Mouse (Mus musculus): Measurements from ENCODE around the gene 3110009E18Rik.

The 3110009E18Rik gene

GRCm38 (mm10) chr1:120195947-120196346, 75.0 kb downstream of the 3110009E18Rik start:
- no peak for DNase-seq (ENCODE audit: low spot score in 2 of 2)

- no peak for DNase-seq (ENCODE audit: low spot score in 2 of 2)
Observed at GRCm38 (mm10) chr1:120196724-120197123, 75.7 kb downstream of the 3110009E18Rik start.

- DNase-seq (ENCODE audit: low spot score in 2 of 2): peak in 1 of 2 experiments; percentile 60
Observed at GRCm38 (mm10) chr1:120197189-120197588, 76.2 kb downstream of the 3110009E18Rik start.

GRCm38 (mm10) chr1:120198151-120198550, 77.2 kb downstream of the 3110009E18Rik start:
- DNase-seq (ENCODE audit: low spot score in 2 of 2): no peak

- no peak for DNase-seq (ENCODE audit: low spot score in 2 of 2)
Observed at GRCm38 (mm10) chr1:120198942-120199341, 78.0 kb downstream of the 3110009E18Rik start.

- DNase-seq (ENCODE audit: low spot score in 2 of 2): no peak
Observed at GRCm38 (mm10) chr1:120202542-120202941, 81.6 kb downstream of the 3110009E18Rik start.

- DNase-seq (ENCODE audit: low spot score in 2 of 2): no peak
Observed at GRCm38 (mm10) chr1:120203836-120204235, 82.8 kb downstream of the 3110009E18Rik start.

- DNase-seq (ENCODE audit: low spot score in 2 of 2): no peak
Observed at GRCm38 (mm10) chr1:120204834-120205233, 83.8 kb downstream of the 3110009E18Rik start.

GRCm38 (mm10) chr1:120207568-120207967, 86.6 kb downstream of the 3110009E18Rik start:
- DNase-seq (ENCODE audit: low spot score in 2 of 2): no peak

GRCm38 (mm10) chr1:120208502-120209230, 87.7 kb downstream of the 3110009E18Rik start:
- no peak for DNase-seq (ENCODE audit: low spot score in 2 of 2)

- no peak for DNase-seq (ENCODE audit: low spot score in 2 of 2)
Observed at GRCm38 (mm10) chr1:120220841-120221240, 99.9 kb downstream of the 3110009E18Rik start.

GRCm38 (mm10) chr1:120221285-120221684, 100.3 kb downstream of the 3110009E18Rik start:
- no peak for DNase-seq (ENCODE audit: low spot score in 2 of 2)

- no peak for DNase-seq (ENCODE audit: low spot score in 2 of 2)
Observed at GRCm38 (mm10) chr1:120223613-120224012, 102.6 kb downstream of the 3110009E18Rik start.

GRCm38 (mm10) chr1:120229723-120230471, 108.9 kb downstream of the 3110009E18Rik start:
- DNase-seq (ENCODE audit: low spot score in 2 of 2): peak in 1 of 2 experiments; percentile 55

GRCm38 (mm10) chr1:120231334-120231733, 110.3 kb downstream of the 3110009E18Rik start:
- DNase-seq (ENCODE audit: low spot score in 2 of 2): no peak

- no peak for DNase-seq (ENCODE audit: low spot score in 2 of 2)
Observed at GRCm38 (mm10) chr1:120232170-120232569, 111.2 kb downstream of the 3110009E18Rik start.

GRCm38 (mm10) chr1:120235631-120236215, 114.7 kb downstream of the 3110009E18Rik start:
- no peak for DNase-seq (ENCODE audit: low spot score in 2 of 2)

- no peak for DNase-seq (ENCODE audit: low spot score in 2 of 2)
Observed at GRCm38 (mm10) chr1:120236424-120236823, 115.4 kb downstream of the 3110009E18Rik start.

- DNase-seq (ENCODE audit: low spot score in 2 of 2): no peak
Observed at GRCm38 (mm10) chr1:120237068-120237467, 116.1 kb downstream of the 3110009E18Rik start.
